Mouse (Mus musculus): ENCODE measurements around the gene Gm4836. TPM values are rescaled to one million over a fixed set of nuclear protein-coding genes. Genes with fewer than 3 reads are reported as not detected.

The Gm4836 gene
- polyA plus RNA-seq (2015; fragmentation: Nextera tagmentation; extraction: Ambion mirVana): not detected in 2 replicates

DNA sequence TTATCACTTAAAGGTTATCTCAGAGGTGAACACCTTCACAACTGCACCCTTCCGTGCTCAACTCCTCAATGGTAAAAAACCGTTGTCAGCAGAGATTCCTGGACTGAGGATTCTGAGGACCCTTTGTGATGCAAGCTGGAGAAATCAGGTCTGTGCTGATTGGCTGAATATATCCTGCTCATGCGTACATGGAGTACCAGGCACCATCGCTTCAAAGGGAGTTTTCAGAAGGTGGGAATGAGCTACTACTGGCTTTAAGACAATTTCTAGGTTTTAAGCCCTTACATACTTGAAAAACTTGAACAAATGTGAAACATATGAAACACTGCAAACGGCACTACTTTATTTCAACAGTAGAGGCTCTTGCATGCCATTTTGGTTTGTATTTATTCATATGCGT lies at the start of gene Gm4836:
Gm4836 (minus strand) TSS at position 101 of the 400 bp plus-strand sequence.

All from skeletal muscle tissue, postnatal 0 days (tissue).